Mouse (Mus musculus) left cerebral cortex, adult 2 months (tissue): Measurements from ENCODE around the gene Arhgef3. TPM values are rescaled to one million over a fixed set of nuclear protein-coding genes. Genes with fewer than 3 reads are reported as not detected.
A peak's percentile ranks its signal among the peaks of the same experiment; 100 is the strongest.

Source experiments
- DNase-seq, 2 experiments: peaks; one replicate each; pipeline ENCODE4 v3.0.0; 2021 to 2022; ENCODE audit warnings: low spot score in 2 of 2, mixed read lengths in 1 of 2; ENCODE audit errors: extremely low spot score in 1 of 2
- H3K27ac ChIP-seq: fragments of 200-600 bp; 2 replicates; pipeline ENCODE4 v1.8.1; 2022
- H3K4me3 ChIP-seq: fragments of 200-600 bp; 2 replicates; pipeline ENCODE4 v1.8.1; 2022
- CTCF ChIP-seq: fragments of 200-600 bp; IDR thresholded peaks from 2 replicates; pipeline ENCODE4 v1.8.1; 2022; ENCODE audit warnings: antibody characterized with exemption, mild to moderate bottlenecking, moderate library complexity
- intact Hi-C: fragments of 180-260 bp; cut with DNase I; formaldehyde crosslinking; loops from one replicate; pipeline ENCODE4 v1.15.1; 2025
- total RNA-seq, 2 experiments: library from RNA; stranded (reverse); gene quantifications; 2 replicates each; pipeline ENCODE4 v1.2.3; 2021

The Arhgef3 gene
- total RNA-seq, 2 experiments from 2014 or later: 62.0 to 75.0 TPM

DNA sequence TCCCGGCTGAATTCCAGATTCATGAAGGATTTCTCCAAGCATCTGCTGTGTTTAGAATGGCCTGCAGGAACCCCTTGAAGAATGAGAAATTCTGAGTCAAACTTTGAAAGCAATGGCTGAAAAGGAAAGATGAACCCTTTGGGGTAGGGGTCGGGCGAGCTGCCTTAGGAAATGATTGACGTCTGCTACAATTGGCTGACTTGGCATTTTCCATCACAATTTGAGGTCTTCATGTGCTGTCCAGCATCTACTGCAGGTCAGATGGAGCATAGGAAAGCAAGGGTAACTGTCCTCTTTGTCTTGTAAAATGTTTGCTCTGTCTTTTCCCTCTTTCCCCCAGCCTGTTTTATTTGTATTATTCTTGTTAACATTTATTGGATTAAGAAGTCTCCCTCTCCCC is 246.8 kb downstream of the Arhgef3 start:
- Histone ChIP-seq H3K27ac (0 out of 2 replicates have a peak overlapping the region, but pooled peaks have one; percentile 10), H3K4me3 (no peak overlapping the region)
- no peak for TF ChIP-seq CTCF
- intact Hi-C loops: no loop called here
- DNase-seq: no peak

DNA sequence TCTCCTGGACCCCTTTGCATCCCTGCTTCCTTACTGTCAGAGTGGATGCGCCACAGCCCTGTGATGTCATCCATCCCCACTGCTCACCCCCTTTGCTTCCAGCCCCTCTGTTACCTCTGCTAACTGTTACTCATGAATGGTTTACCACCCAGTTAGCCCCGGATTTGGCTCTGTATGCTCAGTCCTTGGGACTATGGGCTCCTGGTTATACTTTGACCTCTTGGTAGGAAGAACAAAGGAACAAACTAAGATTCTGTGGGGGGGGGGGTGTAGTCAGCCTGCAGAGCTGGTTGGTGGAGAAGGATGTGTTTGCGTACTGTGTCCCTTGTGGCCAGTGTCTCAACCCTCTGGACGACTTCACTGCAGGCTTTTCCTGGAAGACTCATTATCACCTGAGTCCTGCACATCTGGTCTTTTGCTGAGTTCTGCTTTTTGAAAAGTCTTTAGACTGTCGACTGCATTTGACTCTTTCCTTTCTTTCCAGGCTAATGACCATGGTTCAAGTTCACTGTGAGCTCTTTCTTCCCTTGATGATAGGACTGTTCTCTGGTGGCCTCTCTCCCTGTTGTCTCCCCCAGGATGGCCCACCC is 250.1 kb downstream of the Arhgef3 start:
- intact Hi-C loops: no loop called here
- H3K27ac ChIP-seq: no peak overlapping the region
- no peak overlapping the region for H3K4me3 ChIP-seq
- no peak for TF ChIP-seq CTCF
- DNase-seq: no peak

DNA sequence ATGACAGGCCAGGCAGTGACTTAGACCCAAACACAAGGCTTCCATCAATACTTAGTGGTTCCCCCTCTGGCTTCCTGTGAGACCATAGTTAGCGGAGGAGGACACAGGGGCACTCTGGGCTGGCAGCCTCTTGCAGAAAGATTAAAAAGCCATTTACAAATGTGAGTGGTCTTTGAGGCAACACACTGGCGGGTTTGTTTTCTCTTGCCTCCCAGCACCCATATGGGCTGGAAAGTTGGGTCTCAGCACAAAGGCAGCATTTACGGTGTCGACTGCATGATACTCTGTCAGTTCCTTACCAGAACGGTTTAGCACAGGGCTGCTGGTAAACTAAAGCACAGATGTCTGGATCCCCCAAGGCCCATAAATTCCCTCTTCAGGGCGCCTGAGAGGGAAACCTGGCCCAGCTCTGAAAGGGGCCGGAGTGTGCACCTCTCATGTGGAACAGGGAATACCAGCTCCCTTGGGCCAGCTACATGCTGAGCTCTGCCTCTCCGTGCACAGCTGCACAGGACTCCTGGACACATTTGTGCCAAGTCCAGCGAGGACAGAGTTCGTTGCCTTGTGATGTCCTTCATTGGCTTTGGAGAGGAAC is 252.5 kb downstream of the Arhgef3 start:
- DNase-seq: no peak
- Histone ChIP-seq H3K4me3 (no peak overlapping the region), H3K27ac (no peak overlapping the region)
- intact Hi-C loops: no loop called here
- no peak for TF ChIP-seq CTCF

DNA sequence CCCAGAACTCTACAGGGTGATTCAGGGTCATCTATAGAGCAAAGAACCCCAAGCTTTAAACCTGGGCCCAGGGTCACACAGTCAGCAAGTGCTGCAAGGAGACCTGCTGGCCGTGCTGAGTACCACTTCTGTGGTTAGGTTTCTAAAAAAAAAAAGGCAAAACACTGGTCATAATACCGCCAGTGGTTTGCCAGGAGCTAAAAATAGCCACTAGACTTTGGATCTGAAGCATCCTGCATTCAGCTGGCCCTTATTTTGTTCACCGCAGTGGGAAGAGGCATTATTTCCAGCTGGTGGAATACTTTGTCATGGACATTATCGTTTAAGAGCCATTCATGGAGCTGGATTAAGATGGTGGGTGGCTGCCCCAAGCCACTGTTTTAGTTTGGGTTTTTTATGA is 253.9 kb downstream of the Arhgef3 start:
- intact Hi-C loops: no loop called here
- no peak overlapping the region for H3K27ac ChIP-seq
- no peak; the same call in 1 of the 2 replicates for TF ChIP-seq CTCF
- DNase-seq: no peak
- no peak overlapping the region for H3K4me3 ChIP-seq

DNA sequence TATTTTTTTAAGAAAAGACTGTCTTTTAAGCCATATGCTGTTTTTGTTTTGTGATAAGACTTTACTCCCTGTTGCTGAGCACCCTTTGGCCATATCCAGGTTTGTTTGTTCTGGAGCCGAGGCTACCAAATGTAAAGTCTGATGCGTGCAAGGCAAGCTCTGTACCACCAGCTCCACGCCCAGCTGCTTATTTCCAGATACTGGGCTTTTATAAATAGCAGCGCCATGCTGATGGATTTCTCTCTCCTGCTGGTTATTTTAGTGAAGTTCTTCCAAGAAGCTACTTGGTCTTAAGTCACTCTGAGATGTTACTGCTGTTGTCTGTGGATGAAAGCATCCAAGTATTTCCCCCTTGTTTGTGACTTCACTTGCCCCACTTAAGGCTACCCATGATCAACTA is 254.8 kb downstream of the Arhgef3 start:
- Histone ChIP-seq H3K27ac (no peak overlapping the region), H3K4me3 (no peak overlapping the region)
- peak; percentile 16 for TF ChIP-seq CTCF
- intact Hi-C loops: no loop called here
- DNase-seq: no peak

DNA sequence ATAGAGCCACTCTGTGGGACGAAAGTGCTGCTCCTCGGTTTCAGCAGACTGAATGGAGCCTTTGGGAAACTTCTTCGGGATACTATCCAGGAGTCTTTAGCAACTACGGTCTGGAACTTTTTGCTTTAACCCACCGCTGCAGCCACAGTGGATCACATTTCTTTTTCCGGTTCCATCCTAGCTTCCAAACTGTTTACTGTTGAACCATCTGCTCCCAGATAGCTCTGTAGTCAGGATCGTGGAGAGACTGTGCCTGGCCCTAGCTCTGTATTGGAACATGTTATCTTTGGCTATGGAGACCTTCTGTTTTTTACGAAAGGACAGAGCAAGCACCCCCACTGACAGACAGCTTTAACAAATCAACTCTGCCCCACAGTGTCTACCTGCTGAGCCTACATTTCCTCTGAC is 257.0 kb downstream of the Arhgef3 start:
- no peak for DNase-seq
- no peak overlapping the region for H3K27ac ChIP-seq
- no peak overlapping the region for H3K4me3 ChIP-seq
- TF ChIP-seq CTCF: no peak
- intact Hi-C loops: no loop called here

DNA sequence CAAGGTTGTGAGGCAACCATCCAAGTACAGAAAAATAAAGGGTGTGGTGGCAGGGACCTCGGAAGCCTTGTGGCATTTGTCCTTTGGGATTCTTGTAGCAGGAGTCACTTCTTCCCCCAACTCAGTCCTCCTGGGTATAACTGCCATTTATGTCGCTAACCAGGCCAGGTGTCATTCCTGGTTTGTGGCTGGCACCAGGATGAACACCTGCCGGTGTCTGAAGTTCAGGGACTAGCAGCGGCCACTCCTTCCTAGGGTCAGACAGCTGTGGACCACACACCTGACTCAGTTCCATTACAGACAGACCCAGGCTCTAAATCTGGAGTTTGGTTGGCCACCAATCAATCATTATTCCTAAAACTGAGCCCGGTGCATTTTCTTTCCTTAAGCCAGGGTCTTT is 258.8 kb downstream of the Arhgef3 start:
- intact Hi-C loops: no loop called here
- DNase-seq: no peak
- no peak overlapping the region for H3K27ac ChIP-seq
- no peak overlapping the region for H3K4me3 ChIP-seq
- TF ChIP-seq CTCF: no peak

DNA sequence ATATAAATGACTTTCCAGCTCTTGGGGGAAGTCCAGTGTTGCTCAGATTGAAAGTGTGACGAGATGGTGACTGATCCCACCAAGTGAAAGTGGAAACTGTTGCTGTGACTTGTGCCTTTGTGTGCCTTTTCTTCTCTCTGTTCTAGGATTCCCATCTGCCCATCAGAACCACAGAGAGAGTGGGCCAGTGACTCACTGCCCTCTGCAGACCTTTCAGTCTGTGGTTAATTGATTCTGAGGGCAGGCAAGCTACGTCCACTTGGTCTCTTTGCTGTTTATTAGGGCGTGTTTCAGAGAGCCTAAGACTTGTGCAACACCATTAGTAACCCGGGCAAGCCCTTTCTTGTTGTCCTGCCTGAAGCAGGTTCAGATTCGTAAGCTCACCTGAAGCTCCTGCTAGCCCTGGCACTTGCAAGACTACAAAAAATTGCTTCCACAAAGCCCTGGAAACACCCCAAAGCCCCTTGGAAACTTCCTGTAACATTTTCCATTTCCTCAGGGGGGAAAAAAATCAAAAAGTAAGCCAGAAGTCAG is 261.5 kb downstream of the Arhgef3 start:
- no peak for DNase-seq
- intact Hi-C loops: no loop called here
- H3K27ac ChIP-seq: no peak overlapping the region
- H3K4me3 ChIP-seq: no peak overlapping the region
- TF ChIP-seq CTCF: no peak

DNA sequence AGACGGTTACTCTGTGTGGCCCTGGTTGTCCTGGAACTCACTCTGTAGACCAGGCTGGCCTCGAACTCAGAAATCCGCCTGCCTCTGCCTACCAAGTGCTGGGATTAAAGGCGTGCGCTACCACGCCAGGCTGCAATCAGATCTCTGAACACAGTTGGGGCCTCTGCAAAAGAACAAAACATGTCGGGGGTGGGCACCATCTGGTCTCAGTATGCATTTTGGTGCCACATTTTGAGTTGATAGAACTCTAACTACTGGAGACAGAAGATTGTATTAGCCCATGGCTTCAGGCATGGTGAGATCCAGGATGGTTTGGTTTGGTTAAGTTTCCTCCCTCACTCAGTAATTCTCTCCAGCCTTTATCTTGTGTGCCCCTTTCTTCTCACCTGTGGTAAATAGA is 264.0 kb downstream of the Arhgef3 start:
- Histone ChIP-seq H3K27ac (no peak overlapping the region), H3K4me3 (no peak overlapping the region)
- DNase-seq: no peak
- TF ChIP-seq CTCF: no peak
- intact Hi-C loops: no loop called here

DNA sequence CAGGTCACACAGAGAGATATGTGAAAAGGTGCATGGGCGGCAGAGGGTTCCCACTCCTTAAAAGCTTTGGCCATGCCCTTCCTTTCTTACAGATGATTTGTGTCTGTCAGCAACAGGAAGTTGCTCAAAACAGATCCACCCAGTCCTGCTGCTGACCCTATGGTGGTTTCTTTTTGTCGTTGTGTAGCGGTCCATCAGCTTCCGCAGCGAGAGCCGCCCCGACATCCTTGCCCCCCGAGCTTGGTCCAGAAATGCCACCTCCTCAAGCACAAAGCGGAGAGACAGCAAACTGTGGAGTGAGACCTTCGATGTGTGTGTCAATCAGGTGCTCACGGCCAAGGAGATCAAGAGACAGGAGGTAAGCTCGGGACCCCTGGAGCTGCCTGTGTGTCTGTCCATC is 264.7 kb downstream of the Arhgef3 start:
- no peak for DNase-seq
- Histone ChIP-seq H3K4me3 (no peak overlapping the region), H3K27ac (no peak overlapping the region)
- no peak for TF ChIP-seq CTCF
- intact Hi-C loops: no loop called here

DNA sequence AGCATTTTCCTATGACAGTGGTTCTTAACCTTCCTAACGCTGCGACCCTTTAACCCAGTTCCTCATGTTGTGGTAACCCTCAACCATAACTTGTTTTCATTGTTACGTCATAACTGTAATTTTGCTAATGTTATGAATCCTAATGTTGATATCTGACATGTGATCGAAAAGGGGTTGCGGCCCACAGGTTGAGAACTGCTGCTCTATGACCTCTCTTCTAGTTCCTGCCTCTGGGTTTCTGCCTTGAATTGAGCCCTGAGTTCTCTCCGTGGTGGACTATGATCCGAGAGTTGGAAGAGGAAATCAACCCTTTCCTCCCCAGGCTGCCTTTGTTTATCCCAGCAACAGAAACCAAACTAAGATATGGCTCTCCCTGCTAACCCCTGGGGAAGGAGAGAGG is 266.8 kb downstream of the Arhgef3 start:
- intact Hi-C loops: no loop called here
- TF ChIP-seq CTCF: no peak

DNA sequence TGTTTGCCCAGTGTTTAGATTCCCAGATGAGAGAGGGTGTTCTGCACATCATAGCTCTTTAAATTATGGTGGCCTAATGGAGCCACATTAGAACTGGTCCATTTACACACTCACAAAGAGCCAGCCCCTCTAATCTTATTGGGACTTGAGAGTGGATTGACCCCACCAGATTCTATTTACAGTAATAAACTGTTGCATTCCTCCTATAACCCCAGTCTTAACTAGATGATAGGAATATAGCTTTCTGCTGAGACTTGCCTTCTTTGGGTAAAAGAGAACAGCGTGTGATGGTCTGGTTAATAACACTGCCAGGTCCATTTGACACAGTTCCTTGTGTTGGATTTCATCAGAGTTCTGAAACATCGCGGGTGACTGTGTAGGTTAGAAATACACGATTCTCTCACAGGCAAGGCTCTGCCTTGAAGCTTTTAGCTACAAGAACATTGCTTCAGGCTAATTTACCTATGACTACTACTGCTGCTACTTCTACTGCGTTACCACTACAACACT is 268.7 kb downstream of the Arhgef3 start:
- no peak overlapping the region for H3K27ac ChIP-seq
- TF ChIP-seq CTCF: no peak
- intact Hi-C loops: no loop called here
- no peak overlapping the region for H3K4me3 ChIP-seq
- DNase-seq: no peak

More for the DNA sequence above, 266.8 kb downstream of the Arhgef3 start:
- DNase-seq: no peak
- H3K27ac ChIP-seq: no peak overlapping the region
- H3K4me3 ChIP-seq: no peak overlapping the region

DNA sequence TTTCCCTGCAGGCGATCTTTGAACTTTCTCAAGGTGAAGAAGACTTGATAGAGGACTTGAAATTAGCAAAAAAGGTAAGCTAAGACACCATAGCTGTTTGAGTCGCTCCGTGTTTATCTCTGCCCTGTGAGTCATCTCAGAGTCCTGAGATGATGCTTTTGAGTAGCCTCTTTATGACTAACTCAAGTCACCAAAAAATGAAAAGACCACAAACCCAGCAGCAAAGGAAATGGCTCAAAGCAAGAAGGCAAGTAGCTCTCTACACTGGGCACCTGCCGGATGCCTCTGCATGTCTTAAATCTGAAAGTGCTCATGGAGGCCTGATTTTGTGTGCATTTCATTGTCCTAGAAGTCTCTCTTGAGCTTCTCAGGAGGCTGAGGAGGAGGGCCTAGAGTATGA is 269.4 kb downstream of the Arhgef3 start:
- Histone ChIP-seq H3K4me3 (no peak overlapping the region), H3K27ac (no peak overlapping the region)
- TF ChIP-seq CTCF: no peak
- intact Hi-C loops: no loop called here
- DNase-seq: no peak
